Mouse (Mus musculus) Patski (cell line): ENCODE measurements around the gene Hs1bp3. TPM values are rescaled to one million over a fixed set of nuclear protein-coding genes. Genes with fewer than 3 reads are reported as not detected.

Experiments
- ATAC-seq: fragments of 100-300 bp; one replicate; pipeline ENCODE4 v1.8.0; 2021
- CTCF ChIA-PET: fragments of 350-600 bp; sonication (Branson Sonifier 250); formaldehyde crosslinking; loops from one replicate; lab custom pipeline; 2022; ENCODE audit warnings: inconsistent platforms; lab: Charles Lee
- POLR2A ChIA-PET: fragments of 350-600 bp; sonication (Branson Sonifier 250); formaldehyde crosslinking; loops from one replicate; lab custom pipeline; 2022; ENCODE audit warnings: antibody characterized with exemption, inconsistent platforms; lab: Charles Lee
- DNase-seq: peaks from one replicate; pipeline ENCODE4 v3.0.0-alpha.2; 2011; ENCODE audit warnings: low read depth, low spot score
- H3K27me3 ChIP-seq: fragments of 371-371 bp; one replicate; pipeline ENCODE4 v1.5.1; 2021
- CTCF ChIP-seq: fragments of 100-300 bp; IDR thresholded peaks from one replicate; pipeline ENCODE4 v1.5.1; 2021
- in situ Hi-C: fragments of 300-500 bp; cut with MboI; formaldehyde crosslinking; loops from 3 replicates; pipeline ENCODE4 v1.11.1; 2018; ENCODE audit warnings: low pct_unique_long_range_greater_than_20kb, mixed read lengths
- polyA plus RNA-seq: library from polyadenylated mRNA; unstranded; gene quantifications from one replicate; pipeline ENCODE4 v1.2.3, GENCODE M21; 2021

Hs1bp3 gene
- polyA plus RNA-seq, 1 experiment from 2014 or later: 34.4 TPM

- ChIA-PET POLR2A (no interaction called here), CTCF (interaction anchor here (2.4 kb wide), 1 partner anchor 14 kb away, joined by 8 read pairs; no protein-coding TSS in a partner anchor)
- DNase-seq (no peak), ATAC-seq (no peak)
- in situ Hi-C loops: loop anchor here (5.0 to 25.0 kb wide), 2 partner anchors 309 to 711 kb away; no protein-coding TSS in a partner anchor
- TF ChIP-seq CTCF: no peak
- peaks cover 63% of the 10 kb centered on the region for H3K27me3 ChIP-seq
Observed at GRCm38 (mm10) chr12:8301011-8301814, 12.0 kb upstream of the Hs1bp3 start.

- peaks cover 59% of the 10 kb centered on the region for H3K27me3 ChIP-seq
- CTCF ChIA-PET: interaction anchor here (2.4 kb wide), 1 partner anchor 14 kb away, joined by 8 read pairs; no protein-coding TSS in a partner anchor
- in situ Hi-C loops: loop anchor here (5.0 to 25.0 kb wide), 2 partner anchors 310 to 710 kb away; no protein-coding TSS in a partner anchor
Observed at GRCm38 (mm10) chr12:8301841-8302431, 11.3 kb upstream of the Hs1bp3 start, which contains the start of gene Gdf7. Gene Gdf7 (minus strand): TSS chr12:8301954.

GRCm38 (mm10) chr12:8305258-8305657 lies 8.0 kb upstream of the Hs1bp3 start:
- DNase-seq: no peak
- TF ChIP-seq CTCF: no peak
- H3K27me3 ChIP-seq: peaks cover 33% of the 10 kb centered on the region
- ATAC-seq: no peak
- ChIA-PET POLR2A (no interaction called here), CTCF (interaction anchor here (1.0 to 1.8 kb wide), 5 partner anchors 11 to 314 kb away, joined by 3 to 15 read pairs (median 5); no protein-coding TSS in a partner anchor)
- in situ Hi-C loops: loop anchor here (25.0 kb wide), 1 partner anchor 707 kb away; no protein-coding TSS in a partner anchor

More at GRCm38 (mm10) chr12:8301841-8302431, 11.3 kb upstream of the Hs1bp3 start, which contains the start of gene Gdf7:
- POLR2A ChIA-PET: no interaction called here
- no peak for ATAC-seq
- TF ChIP-seq CTCF: no peak
- DNase-seq: no peak

- ChIA-PET POLR2A (no interaction called here), CTCF (interaction anchor here (0.7 to 1.8 kb wide), 10 partner anchors 12 to 316 kb away, joined by 3 to 15 read pairs (median 4); no protein-coding TSS in a partner anchor)
- H3K27me3 ChIP-seq: peaks cover 21% of the 10 kb centered on the region
- in situ Hi-C loops: loop anchor here (25.0 kb wide), 1 partner anchor 706 kb away; no protein-coding TSS in a partner anchor
- ATAC-seq: peak; percentile 57
- DNase-seq: no peak
- TF ChIP-seq CTCF: no peak
Observed at GRCm38 (mm10) chr12:8306432-8306831, 6.8 kb upstream of the Hs1bp3 start.

GRCm38 (mm10) chr12:8306910-8307309 lies 6.3 kb upstream of the Hs1bp3 start:
- peaks cover 20% of the 10 kb centered on the region for H3K27me3 ChIP-seq
- DNase-seq: no peak
- ATAC-seq: no peak
- TF ChIP-seq CTCF: no peak
- POLR2A ChIA-PET: no interaction called here
- CTCF ChIA-PET: interaction anchor here (1.0 to 1.8 kb wide), 3 partner anchors 245 to 315 kb away, joined by 4 to 15 read pairs (median 5); no protein-coding TSS in a partner anchor
- in situ Hi-C loops: loop anchor here (25.0 kb wide), 1 partner anchor 705 kb away; no protein-coding TSS in a partner anchor

GRCm38 (mm10) chr12:8310992-8311391 lies 2.2 kb upstream of the Hs1bp3 start:
- in situ Hi-C loops: loop anchor here (25.0 kb wide), 1 partner anchor 701 kb away; no protein-coding TSS in a partner anchor
- CTCF ChIA-PET: no interaction called here
- no peak for TF ChIP-seq CTCF
- no peak for ATAC-seq
- DNase-seq: no peak
- POLR2A ChIA-PET: no interaction called here
- H3K27me3 ChIP-seq: peaks cover 4% of the 10 kb centered on the region

- no peak for TF ChIP-seq CTCF
- CTCF ChIA-PET: interaction anchor here (1.0 kb wide), 1 partner anchor 239 kb away, joined by 3 read pairs; no protein-coding TSS in a partner anchor
- in situ Hi-C loops: loop anchor here (25.0 kb wide), 1 partner anchor 700 kb away; no protein-coding TSS in a partner anchor
- no peak for DNase-seq
- POLR2A ChIA-PET: interaction anchor here (1.9 kb wide), 1 partner anchor 188 kb away, joined by 6 read pairs; the partner anchor contains the start of gene Rhob
- H3K27me3 ChIP-seq: no peaks in the 10 kb centered on the region
- peak; percentile 17 for ATAC-seq
Observed at GRCm38 (mm10) chr12:8312266-8312665, 966 bp upstream of the Hs1bp3 start.

- TF ChIP-seq CTCF: no peak
- ChIA-PET POLR2A (interaction anchor here (1.4 to 1.9 kb wide), 2 partner anchors 185 to 187 kb away, joined by 3 to 6 read pairs; partner anchors contain the start of gene Rhob), CTCF (no interaction called here)
- in situ Hi-C loops: loop anchor here (25.0 kb wide), 1 partner anchor 699 kb away; no protein-coding TSS in a partner anchor
- no peaks in the 10 kb centered on the region for H3K27me3 ChIP-seq
- DNase-seq (no peak), ATAC-seq (peak; percentile 15)
Observed at GRCm38 (mm10) chr12:8313773-8314172, 541 bp downstream of the Hs1bp3 start.

GRCm38 (mm10) chr12:8316541-8316940 lies 3.3 kb downstream of the Hs1bp3 start:
- CTCF ChIA-PET: interaction anchor here (1.0 to 1.6 kb wide), 2 partner anchors 10 to 231 kb away, joined by 4 to 8 read pairs; no protein-coding TSS in a partner anchor
- no peaks in the 10 kb centered on the region for H3K27me3 ChIP-seq
- in situ Hi-C loops: loop anchor here (25.0 kb wide), 1 partner anchor 696 kb away; no protein-coding TSS in a partner anchor
- DNase-seq (no peak), ATAC-seq (no peak)
- no peak for TF ChIP-seq CTCF
- POLR2A ChIA-PET: interaction anchor here (0.9 kb wide), 1 partner anchor 211 kb away, joined by 3 read pairs; no protein-coding TSS in a partner anchor
